Mouse (Mus musculus) embryo, embryonic 11.5 days (tissue): ENCODE measurements around the gene Vars.
"Not testable (repeated sequence)": the region's sequence is repeated elsewhere in the genome, so short reads cannot be mapped to it uniquely, and the experiment has no call there.

Experiments used
- DNase-seq: peaks from one replicate; pipeline ENCODE4 v3.0.0-alpha.2; 2012; ENCODE audit warnings: low read depth, low spot score

Vars gene

GRCm38 (mm10) chr17:34972069-34972749 is 28.6 kb upstream of the Vars start, which contains the start of the genes Hspa1a and Hspa1l:
TSS of gene Hspa1a (minus strand) at chr17:34972156.
TSS of gene Hspa1l (plus strand) at chr17:34972703.
- DNase-seq = peak; percentile 46

- no peak for DNase-seq
Measured at GRCm38 (mm10) chr17:34975581-34976492, 24.9 kb upstream of the Vars start.

DNA sequence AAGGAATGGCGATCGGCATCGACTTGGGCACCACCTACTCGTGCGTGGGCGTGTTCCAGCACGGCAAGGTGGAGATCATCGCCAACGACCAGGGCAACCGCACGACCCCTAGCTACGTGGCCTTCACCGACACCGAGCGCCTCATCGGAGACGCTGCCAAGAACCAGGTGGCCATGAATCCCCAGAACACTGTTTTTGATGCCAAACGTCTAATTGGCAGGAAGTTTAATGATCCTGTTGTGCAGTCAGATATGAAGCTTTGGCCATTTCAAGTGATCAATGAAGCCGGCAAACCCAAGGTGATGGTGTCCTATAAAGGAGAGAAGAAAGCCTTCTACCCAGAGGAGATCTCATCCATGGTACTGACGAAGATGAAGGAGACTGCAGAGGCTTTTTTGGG is 23.8 kb upstream of the Vars start:
- DNase-seq = no peak

- no peak for DNase-seq
Measured at GRCm38 (mm10) chr17:34978239-34978638, 22.5 kb upstream of the Vars start.

DNA sequence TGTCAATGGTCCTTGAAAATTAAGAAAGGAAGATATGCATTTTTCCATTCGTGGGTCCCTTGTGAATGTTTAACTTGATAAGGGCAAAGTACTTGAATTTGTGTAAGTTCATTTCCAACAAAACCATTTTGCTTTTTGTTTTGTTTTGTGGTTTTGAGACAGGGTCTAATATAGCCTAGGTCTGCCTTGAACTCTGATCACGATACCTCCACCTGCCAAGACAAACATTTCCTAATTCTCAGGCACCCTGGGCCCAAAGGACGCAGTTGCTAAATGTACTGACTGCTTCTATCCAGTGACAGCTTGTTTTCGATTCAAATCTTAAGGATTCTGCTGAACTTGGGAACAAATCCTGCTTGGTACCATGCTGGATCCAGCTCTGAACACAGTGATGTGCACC is 21.2 kb upstream of the Vars start:
- DNase-seq = no peak

DNA sequence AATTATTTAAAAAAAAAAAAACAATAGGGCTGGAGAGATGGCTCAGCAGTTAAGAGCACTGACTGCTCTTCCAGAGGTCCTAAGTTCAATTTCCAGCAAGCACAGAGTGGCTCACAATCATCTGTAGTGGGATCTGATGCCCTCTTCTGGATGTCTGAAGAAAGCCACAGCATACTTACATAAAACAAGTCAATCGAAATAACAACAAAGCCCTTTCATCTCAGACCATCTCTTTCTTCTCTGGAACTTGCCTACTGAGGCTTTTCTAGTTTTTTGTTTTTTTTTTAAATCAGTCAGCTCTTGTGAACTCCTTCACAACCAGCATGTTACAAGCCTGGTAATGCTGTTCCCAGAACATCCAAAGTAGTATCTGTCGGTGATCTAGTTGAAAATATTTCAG is 20.1 kb upstream of the Vars start:
- DNase-seq = no peak

GRCm38 (mm10) chr17:34981690-34982180 is 19.1 kb upstream of the Vars start, which contains the start of gene Lsm2:
TSS of gene Lsm2 (plus strand) at chr17:34981862.
- peak; percentile 87 for DNase-seq

GRCm38 (mm10) chr17:34982328-34982727 is 18.5 kb upstream of the Vars start:
- no peak for DNase-seq

- no peak for DNase-seq
Measured at GRCm38 (mm10) chr17:34984218-34984617, 16.6 kb upstream of the Vars start.

GRCm38 (mm10) chr17:34994751-34995150 is 6.0 kb upstream of the Vars start:
- no peak for DNase-seq

- not testable (repeated sequence) for DNase-seq
Measured at GRCm38 (mm10) chr17:34995192-34995591, 5.6 kb upstream of the Vars start.

- not testable (repeated sequence) for DNase-seq
Measured at GRCm38 (mm10) chr17:34995927-34996326, 4.9 kb upstream of the Vars start.

- DNase-seq = no peak
Measured at GRCm38 (mm10) chr17:34996411-34997141, 4.2 kb upstream of the Vars start.

GRCm38 (mm10) chr17:34997142-34997483 is 3.7 kb upstream of the Vars start:
- DNase-seq = no peak

GRCm38 (mm10) chr17:34998526-34999430 is 2.0 kb upstream of the Vars start:
- no peak for DNase-seq

DNA sequence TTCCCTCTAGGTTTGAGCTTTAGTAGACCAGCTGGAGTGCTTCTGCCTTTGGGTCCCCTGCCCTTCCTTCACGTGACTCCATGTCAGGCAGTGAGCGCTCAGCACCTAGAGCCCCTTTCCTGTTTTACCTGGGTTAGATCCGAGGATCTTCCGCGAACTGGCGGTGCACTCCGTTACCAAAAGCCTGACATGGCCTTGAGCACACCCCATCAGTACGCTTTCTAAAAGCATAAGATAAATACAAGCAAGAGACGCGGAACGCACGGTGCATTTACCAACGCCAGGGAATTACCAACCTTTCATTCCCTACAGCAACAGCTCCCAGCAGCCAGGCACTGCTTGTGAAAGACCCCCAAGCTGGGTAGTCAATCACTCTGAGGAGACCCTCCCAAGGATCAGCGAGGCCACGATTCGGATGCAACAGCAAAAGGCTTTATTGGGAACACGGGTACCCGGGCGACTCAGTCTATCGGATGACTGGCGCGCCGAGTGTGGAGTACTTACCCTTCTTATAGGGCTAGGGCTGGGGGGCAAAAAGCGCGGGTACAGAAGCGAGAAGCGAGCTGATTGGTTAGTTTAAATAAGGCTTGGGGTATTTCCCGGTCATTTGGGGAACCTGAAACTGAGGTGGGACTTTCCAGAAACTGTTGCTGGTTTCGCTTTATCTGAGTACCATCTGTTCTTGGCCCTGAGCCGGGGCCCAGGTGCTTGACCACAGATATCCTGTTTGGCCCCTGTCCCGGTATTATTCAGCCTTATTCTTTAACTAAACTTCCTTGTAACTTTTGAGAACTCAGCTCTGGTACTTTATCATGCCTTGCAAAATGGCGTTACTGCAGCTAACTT is 693 bp upstream of the Vars start:
- DNase-seq = not testable (repeated sequence)

DNA sequence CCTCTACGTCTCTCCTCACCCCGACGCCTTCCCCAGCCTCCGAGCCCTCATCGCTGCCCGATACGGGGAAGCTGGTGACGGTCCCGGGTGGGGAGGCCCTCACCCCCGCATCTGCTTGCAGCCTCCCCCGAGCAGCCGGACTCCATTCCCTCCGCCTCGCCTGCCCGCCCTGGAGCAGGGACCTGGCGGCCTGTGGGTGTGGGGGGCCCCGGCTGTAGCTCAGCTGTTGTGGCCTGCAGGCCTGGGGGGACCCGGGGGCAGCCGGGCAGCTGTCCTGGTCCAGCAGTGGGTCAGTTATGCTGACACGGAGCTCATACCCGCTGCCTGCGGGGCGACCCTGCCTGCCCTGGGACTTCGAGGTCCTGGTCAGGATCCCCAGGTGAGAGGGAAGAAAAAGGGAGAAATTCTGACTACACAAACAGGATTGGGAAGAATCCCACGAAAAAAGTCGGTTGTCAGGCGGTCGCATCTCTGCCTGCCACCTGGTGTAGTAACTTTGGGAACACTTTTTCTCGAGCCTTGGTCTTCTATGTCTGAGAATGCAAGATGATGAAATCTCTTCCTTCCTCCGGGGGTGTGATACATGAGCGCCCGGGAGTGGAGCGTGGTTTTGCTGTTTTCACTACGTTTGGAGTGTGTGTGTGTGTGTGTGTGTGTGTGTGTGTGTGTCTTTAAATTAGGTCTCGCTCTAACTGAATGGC is 815 bp downstream of the Vars start:
- DNase-seq = no peak

DNA sequence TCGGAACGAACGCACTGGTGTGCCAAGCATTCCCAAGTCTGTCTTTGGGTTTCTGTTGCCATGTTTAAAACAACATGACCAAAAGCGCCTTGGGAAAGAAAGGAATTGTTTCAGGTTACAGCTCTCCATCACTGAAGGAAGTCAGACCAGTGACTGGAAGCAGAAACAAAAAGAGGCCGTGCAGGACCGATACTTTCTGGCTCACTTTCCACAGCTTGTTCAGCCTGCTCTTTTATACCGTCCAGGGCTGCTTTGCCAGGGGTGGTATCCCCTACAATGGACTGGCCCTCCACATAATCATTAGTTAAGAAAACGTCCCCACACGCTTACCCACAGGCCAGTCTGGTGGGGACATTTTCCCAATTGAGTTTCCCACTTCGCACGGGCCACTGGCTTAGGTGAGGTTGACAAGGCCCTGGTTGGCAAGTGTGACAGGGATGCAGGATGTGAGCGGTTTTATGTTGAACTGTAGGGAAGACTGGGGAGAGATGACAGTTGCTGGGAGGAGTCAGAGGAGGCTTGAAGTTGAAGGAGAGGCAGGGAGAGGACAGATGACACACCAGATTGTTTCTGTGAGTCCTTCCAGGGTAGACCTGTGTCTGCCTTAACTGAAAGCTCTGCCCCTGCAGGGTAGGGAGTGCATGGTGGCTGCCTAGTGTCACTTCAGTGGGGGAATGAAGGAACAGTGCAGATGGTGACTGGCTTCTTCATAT is 1.5 kb downstream of the Vars start:
- no peak for DNase-seq
